Mouse (Mus musculus): ENCODE results near the gene T2.
"Not testable (repeated sequence)": the region's sequence is repeated elsewhere in the genome, so short reads cannot be mapped to it uniquely, and the experiment has no call there.

The T2 gene

DNA sequence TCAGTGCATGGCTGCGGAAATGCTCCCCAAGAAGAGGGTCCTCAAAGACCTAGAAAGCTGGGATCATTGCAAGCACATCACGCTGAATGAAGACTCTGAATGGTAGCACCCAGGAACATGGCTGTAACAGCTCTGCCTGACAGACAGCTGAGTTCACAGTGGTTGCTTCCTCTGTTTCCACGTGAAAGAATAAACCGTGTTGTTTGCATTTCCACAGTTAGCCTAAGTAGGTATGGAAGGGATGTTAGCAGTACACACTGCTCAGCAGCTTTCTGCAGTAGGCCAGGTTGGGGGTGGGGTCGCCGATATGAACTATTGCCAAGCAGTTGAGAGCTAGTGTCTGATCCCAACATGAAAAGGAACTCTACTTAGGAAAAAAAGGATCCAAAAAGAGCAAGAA, at the start of gene T2:
TSS of gene T2 (plus strand) at position 301 of the 400 bp plus-strand sequence.
- no peak for DNase-seq (ENCODE audit: extremely low spot score)

DNA sequence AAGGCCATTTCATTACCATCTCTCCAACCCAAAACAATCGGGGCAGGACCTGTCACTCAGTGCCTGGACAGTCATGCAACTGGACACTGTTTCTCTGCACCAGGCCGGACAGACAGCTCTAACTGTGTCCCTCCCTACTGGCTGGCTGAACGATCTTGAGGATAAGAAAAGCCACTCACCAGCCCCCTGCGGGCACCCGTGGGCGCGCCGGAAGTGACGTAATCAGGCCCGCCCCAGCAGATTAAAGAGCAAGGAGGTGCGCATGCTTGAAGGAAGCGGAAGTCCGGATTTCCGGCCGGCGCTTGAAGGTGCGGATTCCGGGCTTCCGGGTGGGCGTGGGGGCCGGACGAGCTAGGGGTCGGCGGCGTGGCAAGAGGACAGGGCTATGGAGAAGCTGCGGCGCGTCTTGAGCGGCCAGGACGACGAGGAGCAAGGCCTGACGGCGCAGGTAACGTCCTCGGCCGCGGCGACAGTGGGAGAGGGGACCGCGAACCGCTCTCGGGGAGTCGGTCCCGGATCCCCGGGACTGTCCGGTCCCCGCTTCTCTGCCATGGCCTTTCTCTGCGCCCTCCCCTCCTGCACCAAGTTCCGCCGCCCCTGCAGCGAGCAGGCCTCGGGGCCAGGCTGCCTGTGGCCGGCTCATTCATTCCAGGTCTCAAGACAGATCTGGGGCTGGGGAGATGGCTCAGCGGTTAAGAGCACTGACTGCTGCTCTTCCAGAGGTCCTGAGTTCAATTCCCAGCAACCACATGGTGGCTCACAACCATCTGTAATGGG, 44.8 kb upstream of the T2 start, which contains the start of gene Sft2d1:
TSS of gene Sft2d1 (plus strand) at position 265 of the 777 bp plus-strand sequence.
- DNase-seq (ENCODE audit: extremely low spot score), result peak; percentile 98

DNA sequence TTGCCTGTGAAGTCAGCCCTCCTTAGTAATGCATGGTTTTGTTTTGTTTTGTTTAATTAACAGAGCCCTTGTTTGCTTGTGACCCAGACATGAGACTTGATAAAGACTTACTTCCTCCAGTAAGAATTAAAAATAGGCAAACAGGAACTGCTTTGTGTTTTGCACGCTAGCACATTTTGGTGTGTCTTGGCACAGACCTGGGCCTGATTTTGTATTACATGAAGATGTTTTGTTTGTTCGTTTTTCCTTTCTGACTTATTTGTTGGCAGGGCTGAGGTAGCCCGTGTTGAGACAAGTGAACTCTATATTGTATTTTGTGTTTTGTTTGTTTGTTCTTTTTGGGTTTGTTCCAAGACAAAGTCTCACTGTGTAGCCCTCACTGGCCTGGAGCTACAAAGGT, 44.0 kb upstream of the T2 start:
- DNase-seq (ENCODE audit: extremely low spot score), result no peak

DNA sequence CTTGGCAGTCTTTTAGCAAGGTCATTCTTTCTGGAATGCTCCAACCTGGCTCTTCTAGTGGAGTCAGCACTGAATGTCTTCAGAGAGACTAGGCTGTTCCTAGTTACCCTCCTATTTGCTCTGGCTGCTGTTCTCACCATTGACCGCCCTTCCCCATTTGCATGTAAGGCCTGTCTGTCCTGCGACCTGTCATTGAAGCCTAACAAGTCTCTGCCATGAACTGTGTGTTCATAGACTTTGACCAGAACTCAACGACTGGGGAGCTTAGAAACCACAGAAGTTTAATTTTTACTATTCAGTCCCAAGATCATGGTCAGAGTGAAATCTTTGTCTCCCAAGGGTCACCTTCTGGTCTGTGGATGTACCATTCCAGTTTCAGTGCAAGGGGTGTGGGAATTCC, 41.8 kb upstream of the T2 start:
- DNase-seq (ENCODE audit: extremely low spot score), result no peak

DNA sequence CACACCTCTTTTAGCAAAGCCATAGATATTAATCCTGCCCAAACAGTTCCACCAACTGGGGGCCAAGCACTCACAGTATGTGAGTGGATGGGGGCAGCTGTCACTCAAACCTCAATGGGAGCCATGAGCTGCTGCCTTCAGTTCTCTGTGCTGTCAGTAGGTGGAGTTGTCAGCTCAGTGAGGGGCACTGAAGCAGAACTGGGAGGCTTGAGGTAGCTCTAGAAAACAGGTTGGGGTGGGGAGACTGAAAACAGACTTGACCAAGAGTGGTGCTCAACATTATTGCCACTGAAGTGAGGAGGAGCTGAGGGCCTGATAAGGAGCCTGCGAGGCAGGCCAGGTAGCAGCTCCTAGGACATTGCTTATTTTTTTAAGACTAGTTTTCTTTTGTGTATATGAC, 39.5 kb upstream of the T2 start:
- DNase-seq (ENCODE audit: extremely low spot score), result no peak

DNA sequence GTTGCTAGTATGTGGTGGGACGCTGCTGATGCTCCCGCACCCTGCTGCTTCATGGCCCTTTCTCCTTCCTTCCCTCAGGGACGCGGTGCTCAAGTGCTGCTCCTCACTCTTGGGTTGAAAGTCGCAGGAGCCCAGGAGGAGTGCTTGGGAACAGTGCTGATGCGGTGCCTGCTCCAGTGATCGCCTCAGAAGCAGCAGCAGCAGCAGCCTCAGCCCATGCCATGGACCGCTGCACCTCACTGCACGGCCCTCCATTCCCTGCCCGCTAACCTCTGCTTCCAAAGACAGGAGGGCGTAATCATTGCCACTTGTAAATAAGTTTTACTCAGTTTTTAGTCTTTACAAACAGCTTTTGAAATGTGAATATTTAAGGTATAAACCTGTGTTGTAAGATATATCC, 28.9 kb upstream of the T2 start:
- not testable (repeated sequence) for DNase-seq (ENCODE audit: extremely low spot score)

DNA sequence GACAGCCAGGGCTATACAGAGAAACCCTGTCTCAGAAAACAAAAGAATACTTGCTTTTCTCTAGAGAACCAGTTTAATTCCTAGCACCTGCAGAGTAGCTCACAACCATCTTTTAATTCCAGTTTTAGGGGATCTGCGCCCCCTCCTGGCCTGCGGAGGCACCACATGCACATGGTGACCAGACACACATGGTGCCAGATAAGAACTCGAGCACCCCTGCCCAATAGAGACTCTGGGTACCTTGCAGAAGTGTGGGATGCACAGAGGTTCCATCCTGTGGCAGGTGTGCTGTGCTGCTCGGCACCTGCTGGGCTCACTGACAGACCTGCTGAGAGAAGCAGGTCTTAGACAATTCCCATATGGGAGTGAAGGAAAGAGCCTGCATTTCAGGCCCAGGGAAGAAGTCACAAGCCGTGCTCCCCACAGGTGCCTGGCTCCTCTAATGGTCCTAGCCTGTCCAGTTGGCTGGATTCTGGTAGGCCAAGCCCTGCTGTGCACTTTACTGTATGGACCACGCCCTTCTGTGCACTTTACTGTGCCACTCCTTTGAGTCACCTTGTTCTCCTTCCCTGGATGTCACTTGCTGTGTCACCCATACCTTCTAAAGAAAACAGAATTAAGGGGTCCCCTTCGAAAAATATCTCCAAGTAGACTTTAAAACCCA, 27.1 kb upstream of the T2 start:
- no peak for DNase-seq (ENCODE audit: extremely low spot score)

DNA sequence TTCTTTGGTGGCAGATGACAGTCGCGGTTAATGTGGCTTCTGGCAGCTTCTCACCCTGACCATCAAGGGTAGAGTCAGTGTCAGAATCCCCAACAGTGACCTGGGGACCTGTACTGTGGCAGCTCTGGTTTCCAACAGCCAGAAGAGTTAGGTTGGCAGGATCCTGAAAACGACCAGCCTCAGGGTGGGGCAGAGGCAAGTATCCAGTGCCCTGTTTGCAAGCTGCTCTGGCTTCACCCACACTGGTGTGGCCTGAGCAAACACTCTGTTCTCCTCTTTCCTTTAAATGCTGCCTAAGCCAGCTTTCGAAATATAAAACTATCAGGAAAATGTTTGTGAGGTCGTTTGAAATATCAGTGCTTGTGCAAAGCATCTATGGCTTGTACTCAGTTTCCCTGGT, 25.2 kb upstream of the T2 start:
- DNase-seq (ENCODE audit: extremely low spot score), result no peak

DNA sequence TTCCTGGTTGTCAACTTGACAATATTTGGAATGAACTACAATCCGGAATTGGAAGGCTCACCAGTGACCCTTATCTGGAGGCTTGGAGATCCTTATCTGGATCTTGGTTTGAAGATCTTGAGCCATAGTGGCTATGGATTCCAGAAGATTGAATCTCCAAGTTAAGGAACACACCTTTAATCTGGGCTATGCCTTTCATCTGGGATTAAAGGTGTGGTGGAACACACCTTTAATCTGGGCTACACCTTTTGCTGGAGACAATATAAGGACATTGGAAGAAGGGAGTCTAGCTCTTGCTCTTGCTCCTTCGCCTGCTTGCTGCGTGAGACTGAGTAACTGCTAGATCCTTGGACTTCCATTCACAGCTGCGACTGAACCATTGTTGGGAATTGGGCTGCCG, 18.6 kb upstream of the T2 start, which contains the start of gene Prr18:
TSS of gene Prr18 (plus strand) at position 301 of the 400 bp plus-strand sequence.
- DNase-seq (ENCODE audit: extremely low spot score), result not testable (repeated sequence)

DNA sequence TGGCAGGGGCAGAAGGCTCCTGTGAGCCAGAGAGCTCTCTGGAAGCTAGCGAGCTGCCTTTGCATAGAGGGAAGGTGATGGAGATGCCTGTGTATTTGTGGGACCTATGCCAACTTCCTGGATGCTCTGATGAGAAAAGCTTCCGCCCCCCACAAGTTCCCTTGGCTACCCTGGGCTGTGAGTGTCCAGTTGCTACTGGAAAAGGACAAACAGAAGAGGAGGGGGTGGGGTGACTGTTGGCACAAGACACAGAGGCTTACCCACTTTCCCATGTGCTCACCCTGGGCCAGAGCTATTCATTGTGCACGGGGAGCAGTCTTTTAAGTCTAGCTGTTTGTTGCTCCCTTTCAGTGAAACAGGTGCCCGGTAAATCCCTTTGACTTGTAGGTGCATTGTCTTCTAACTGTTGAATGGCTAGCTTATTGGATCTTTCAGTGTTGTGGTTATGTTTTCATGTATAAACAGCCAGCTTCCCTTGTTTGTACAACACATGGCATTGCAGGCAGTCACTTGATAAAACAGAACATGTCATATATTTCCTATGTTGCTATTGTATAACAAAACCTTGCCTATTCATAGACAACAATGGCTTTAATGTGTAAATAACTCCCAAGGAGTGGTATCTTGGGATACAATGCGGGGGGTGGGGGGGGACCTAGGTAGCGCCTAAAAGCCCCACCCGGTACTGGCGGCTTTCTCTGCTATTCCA, 16.0 kb upstream of the T2 start:
- DNase-seq (ENCODE audit: extremely low spot score), result no peak

DNA sequence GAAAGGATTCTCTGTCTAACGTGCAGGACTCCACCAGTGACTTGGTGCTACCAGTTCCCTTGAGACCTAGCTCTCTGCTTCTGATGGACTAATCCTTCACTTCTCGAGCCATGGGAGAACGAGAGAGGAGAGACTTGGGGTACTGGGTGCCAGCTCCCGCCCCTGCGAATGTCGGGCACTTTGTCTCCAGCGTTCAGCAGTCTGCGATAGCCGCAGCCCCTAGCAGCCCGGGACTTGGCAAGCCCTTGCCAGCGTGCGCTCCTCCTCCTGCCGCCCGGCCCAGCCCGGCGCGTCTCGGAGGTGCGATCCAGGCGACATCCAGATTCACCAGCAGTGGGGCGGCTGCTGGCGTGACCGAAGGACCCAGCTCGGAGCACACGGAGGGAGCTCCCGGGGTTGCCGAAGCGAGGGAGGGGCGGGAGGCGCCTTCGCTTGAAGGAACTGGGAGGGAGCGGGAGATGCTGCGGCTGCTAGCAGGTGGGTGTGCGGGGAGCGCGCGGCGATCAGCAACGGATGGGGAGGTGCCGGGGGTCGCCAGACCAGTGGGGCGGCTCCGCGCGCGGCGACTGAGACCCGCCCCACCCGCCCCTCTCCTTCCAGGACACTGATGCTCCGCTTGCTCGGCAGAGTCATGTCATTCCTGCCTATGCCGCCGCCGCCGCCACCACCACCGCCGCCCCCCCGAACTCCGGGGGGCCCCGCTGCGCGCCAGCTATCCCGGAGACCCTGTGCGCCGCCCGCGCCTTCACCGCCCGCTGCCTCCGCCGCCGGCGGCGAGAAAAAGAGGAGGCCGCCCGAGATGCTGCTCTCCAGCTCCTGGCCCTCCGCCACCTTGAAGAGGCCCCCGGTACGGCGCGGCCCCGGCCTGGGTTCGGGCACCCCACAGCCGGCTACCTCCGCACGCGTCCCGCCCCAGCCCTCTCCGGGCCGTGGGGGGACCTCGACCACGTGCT, 15.1 kb upstream of the T2 start:
- DNase-seq (ENCODE audit: extremely low spot score), result peak; percentile 43

DNA sequence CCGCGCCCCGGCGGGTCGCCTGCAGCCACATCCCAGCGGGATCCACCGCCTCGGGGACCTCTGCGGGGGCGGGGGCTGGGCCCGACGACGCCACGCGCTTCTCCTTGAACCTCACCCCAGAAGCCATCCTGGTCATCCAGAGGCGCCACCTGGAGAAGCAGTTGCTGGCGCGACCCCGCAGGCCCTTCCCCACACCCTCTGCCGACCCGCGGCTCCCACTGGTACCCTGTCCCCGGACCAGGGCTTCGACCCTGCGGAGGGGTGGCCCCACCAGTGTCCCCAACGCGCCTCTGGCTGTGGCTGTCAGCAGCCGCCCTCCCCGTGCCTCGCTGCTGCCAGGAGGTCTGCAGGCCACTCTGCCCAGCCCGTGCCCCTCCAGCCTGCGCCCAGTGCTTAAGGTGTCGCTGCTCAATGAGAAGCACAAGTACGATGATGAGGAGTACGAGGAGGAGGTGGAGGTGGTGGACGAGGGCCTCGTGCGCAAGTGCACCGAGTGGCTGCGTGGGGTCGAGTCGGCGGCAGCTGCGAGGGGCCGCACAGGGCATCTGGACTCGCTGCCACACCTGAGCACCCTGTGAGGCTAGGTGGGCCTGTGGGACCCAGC, 14.3 kb upstream of the T2 start:
- no peak for DNase-seq (ENCODE audit: extremely low spot score)

DNA sequence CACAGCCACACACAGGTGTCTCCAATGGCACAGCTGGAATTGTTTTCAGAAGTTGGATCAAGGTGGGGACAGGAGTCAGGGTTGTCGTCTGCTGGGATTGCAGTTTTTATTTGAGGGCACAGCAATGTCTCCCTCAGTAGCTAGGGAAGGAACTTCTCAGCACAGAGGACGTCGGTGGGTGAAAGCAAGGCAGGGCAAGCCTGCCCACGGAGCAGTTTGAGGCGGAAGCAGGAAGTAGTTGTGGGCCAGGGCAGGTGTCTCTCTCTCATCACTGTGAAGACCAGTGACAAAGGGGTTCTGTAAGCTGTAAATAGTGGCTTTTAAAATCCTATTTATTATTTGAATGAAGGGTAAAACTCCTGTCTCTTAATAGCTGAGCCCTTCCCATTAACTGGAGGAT, 13.1 kb upstream of the T2 start:
- no peak for DNase-seq (ENCODE audit: extremely low spot score)

DNA sequence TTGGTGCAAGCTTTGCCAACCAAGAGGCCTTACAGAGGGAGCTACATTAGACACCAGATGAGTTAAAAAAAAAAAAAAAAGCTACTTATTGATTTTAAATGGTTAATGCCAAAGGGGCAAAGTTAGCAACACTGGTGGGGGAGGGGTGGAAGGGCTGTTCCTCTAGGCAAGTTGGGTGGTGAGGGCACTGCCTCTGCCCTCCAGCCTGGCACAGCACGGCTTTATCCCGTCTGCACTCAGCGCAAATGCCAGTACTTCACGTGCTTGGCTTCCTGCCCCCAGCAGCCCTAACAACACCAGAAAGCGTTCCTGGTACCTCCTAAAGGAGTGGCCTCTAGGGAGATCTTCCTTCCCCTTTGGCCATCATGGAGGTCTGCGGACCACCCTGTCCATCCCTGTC, 12.4 kb upstream of the T2 start:
- DNase-seq (ENCODE audit: extremely low spot score), result no peak

DNA sequence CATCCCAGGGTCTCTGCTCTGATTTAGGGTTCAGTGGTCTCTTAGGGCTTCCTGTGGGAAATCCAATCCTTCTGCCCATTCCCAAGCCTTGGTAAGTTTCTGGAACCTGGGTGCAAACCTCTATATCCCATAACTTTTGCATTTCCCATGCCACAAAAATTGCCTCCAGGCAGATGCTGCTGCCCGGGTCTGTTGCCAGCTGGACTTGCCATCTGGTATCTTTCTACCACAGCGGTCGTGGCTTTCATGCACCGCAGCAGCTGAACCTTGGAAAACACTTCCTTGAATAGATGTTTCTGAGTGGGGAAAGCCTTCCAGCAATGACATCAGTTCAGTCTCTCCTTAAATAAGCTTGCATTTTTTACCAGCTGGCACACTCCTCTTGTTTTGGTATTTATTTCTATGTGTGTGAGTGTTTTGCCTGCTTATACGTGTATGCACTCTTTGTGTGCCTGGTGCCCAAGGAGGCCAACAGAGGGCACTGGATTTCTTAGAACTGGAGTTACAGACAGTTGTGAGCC, 8.0 kb upstream of the T2 start:
- no peak for DNase-seq (ENCODE audit: extremely low spot score)

DNA sequence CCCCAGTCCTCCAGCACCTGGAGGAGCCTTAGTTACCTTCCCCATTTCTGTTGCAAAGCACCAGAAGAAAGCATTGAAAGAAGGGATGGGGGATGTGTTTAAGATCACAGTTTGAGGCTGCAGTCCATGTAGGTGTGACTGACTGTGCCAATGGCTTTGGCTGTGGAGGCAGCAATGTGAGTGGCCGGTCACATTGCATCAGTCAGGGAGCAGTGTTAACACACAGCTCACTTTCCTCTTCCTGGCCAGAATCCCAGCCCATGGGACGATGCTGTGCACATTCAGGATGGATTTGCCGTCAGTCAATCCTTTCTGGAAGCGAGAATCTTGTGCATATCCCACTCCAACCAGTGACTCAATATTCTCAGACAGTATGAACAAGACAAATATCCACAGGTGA, 6.9 kb upstream of the T2 start:
- no peak for DNase-seq (ENCODE audit: extremely low spot score)

DNA sequence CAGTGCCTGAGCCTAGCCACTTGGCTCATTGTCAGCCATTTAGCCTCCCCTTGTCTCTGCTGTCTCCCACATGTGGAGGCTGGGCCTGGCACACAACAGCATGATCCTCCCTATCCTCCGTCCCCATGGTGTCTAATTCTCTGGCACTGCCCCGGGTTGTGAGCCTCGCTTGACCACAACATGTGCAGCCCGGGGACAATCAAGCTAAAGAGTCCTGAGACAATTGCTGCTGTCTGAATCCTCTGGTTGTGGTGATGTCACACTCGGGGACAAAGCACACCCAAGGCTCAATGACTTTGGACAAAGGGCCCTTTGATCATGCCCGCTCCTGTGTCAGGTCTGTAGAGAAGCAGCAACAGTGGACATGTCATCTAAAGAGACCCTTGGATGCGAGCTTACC, 4.7 kb upstream of the T2 start:
- DNase-seq (ENCODE audit: extremely low spot score), result no peak

DNA sequence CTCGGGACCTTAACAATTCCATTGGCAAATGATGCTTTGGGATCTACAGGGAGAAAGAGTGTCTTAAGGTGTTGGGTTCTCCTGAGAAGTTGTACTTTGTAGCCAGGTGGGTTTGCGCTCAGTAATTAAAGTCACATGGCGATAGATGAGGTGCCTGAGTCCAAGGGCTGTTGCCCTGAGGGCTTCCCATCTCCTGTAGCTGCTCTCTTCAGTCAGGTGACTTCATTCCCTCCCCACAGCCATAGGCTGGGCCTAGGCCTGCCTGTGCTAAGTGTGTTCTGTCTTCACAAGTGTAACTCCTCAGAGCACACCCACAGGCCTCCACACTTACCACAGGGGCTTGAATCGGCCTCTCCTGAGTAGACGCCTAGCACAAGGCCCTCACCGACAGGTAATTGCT, 1.7 kb downstream of the T2 start:
- DNase-seq (ENCODE audit: extremely low spot score), result no peak

DNA sequence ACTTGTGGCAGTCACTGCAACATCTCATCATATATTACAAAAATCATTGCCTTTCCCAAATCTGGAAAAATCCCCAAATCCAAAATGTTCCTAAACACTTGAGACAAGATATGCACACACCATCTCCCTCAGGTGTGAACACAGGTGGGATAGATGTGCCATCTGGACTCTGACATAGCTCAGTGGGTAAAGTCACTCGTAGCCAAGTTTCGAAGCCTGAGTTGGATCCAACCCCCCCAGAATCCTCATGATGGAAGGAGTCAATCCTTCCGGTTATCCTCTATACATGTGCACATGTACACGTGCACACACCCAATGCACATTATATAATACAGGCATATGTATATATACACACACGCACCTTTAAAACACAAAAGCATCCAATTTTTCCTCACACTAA, 5.1 kb downstream of the T2 start:
- DNase-seq (ENCODE audit: extremely low spot score), result no peak

DNA sequence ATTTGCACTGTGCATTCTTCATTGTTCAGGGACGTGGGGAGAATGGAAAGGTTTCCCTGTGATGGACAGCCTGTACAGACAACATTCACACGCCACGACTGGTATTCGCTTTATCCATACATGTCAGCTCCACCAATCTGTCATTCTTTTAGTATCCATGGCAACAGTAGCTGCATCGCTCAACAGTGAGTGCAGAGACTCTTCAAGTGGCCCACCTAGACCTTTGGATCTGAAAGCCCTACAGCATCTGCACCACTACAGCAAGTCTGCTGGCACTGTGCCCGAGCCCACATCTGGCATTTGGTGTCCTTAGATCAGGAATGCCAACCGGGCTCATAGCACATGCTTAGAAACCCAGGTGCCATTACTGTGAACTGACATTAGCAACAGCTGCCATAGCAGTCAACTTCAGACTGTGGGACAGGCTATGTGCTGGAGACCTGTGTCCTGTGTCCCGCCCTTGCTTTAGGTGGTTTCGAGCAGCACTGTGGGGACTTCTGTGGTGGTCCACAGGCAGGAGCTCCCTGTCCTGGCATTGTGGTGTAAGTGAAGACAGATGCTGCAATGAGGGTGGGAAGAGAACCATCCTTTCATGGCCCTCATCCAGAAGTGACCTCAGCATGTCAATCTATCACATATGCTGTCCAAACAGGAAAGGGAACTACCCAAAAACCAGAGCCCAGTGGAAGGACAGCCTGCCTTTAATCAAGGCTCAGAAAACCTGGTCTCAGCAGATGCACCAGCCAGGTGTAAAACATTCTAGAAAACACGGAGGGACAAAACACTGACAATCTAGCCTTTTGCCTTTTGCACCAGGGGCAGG, 5.7 kb downstream of the T2 start:
- no peak for DNase-seq (ENCODE audit: extremely low spot score)

Data from embryo, embryonic 9.5 days (tissue).